Mouse (Mus musculus): ENCODE results near the gene Sohlh2.

Sohlh2 gene

DNA sequence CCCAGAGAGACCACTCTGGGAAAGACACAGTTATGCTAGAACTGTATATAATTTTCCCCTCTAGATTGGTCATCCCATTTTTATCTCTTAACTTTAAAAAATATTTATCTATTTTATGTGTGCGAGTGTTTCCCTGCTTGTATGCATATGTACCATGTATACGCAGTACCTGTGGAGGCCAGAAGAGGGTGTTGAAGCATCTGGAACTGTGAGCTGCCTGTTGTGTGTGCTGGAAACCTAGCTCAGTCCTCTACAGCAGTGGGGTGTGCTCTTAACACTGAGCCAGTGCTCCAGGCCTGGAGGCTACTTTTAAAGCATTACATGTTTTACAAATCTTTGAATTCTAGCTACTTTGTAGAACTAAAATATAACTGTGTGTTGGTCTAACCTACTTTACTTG, 24.6 kb downstream of the Sohlh2 start:
- no peak for DNase-seq (ENCODE audit: extremely low spot score, low spot score)

DNA sequence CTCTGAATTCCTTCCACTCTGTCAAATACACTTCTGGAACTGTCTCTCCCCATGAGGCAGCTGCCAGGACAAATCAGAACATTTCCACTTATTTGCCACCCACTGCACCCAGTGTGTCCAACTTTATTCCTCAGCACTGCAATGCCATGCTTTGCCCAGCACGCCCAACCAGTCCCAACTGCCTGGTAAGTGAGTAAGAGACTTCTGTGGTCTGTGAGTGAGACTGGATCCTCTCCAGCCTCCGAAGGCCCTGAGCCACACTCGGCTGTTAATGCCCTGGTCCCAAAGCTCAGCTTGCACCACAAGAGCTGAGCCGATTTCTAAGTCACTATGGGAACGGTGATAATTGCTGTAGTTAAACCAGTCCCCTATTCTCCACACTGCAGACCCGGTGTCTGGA, 25.8 kb downstream of the Sohlh2 start:
- no peak for DNase-seq (ENCODE audit: extremely low spot score, low spot score)

DNA sequence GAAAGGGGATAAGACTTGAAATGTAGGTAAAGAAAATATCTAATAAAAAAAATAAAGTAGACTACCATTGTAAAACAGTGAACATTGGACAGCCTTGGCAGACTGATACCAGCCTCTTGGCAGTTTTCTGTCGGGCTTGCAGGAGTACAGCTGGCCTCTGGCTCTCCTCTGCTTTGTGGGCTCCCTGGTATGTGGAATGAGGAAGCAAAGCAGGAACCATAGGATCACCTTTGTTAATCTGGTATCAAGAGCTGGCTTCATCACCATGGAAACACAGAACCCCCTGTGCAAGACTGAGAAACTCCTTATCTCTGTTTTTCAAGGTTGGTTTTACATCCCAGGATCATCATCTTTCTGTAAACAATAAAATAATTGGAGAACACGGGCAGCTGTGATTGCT, 30.4 kb downstream of the Sohlh2 start:
- no peak for DNase-seq (ENCODE audit: extremely low spot score, low spot score)

DNA sequence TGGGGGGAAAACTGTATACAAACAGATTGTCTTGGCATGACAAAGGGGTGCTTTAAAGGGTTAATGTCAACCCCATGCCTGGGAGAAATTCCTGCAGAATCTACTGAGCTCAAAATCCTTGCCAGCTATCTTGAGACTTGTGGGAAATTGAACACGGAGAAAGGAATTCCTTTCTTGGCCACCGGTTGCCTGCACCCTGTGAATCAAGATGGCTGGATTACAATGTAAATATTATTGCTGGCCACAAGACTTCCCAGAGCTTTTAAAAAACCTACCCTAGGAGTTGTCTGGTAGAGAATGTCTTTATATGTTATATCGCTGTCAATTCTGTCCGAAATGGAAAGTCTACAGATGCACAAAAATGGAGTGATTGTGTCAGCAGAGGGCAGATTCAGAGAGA, 32.0 kb downstream of the Sohlh2 start:
- DNase-seq (ENCODE audit: extremely low spot score, low spot score), result no peak

- no peak for DNase-seq (ENCODE audit: extremely low spot score, low spot score)
Measured at GRCm38 (mm10) chr3:55214413-55214812, 32.6 kb downstream of the Sohlh2 start.

GRCm38 (mm10) chr3:55222502-55222901, 40.7 kb downstream of the Sohlh2 start:
- no peak for DNase-seq (ENCODE audit: extremely low spot score, low spot score)

DNA sequence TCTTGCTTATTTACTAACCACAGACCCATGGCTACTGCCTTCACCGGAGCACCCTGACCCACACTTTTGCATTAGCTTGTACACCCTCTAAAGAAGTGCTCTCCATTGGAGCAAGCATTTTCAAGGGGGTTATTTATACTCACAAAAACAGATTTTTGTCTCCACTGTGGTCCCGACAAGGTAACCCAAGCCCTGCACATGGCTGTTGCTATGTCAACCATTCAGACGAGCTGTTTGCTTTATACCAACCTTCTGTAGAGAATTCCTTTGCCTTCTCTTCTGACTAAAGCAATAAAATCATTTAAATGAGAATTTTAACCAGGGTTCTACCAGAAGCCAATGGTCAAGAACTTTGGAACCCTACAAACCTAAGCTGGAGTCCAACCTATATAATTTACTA, 42.0 kb downstream of the Sohlh2 start:
- DNase-seq (ENCODE audit: extremely low spot score, low spot score), result no peak

GRCm38 (mm10) chr3:55226501-55227213, 44.8 kb downstream of the Sohlh2 start:
- no peak for DNase-seq (ENCODE audit: extremely low spot score, low spot score)

- no peak for DNase-seq (ENCODE audit: extremely low spot score, low spot score)
Measured at GRCm38 (mm10) chr3:55227214-55227581, 45.4 kb downstream of the Sohlh2 start.

GRCm38 (mm10) chr3:55241730-55242421, 60.0 kb downstream of the Sohlh2 start, which contains the start of gene Dclk1:
Gene Dclk1, plus strand, starts transcription at chr3:55242364.
- DNase-seq (ENCODE audit: extremely low spot score, low spot score), result no peak

DNA sequence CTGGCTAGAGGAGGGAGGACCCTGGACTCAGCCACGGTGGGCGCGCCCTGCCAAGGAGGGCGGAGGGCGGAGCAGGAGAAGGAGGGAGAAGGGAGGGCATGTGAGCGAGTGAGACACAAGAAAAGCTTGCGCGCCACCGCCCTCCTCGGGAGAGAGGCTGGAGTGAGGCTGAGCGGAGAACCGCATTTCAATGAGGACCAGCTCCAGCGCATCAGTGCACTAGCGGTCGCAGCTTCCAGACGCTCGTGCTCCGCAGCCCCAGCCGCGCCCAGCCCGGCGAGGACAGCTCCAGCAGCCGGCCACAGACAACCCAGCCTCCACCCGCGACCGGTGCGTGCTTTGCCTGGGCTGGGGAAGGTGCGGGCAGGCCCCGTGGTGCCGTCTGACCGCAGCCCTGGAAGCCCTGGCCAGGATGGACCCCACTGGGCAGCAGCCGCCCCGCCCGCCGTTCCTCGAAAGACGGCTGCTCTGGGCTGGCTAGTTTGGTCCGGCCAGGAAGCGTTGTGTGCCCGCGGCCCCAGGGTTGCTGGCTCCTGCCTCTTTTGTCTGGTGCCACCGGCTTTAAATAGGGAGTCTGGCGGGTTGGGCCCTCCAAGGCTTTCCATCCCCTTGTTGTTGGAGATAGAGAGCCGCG, 60.7 kb downstream of the Sohlh2 start:
- DNase-seq (ENCODE audit: extremely low spot score, low spot score), result peak; percentile 86

GRCm38 (mm10) chr3:55243056-55243471, 61.2 kb downstream of the Sohlh2 start:
- DNase-seq (ENCODE audit: extremely low spot score, low spot score), result no peak

DNA sequence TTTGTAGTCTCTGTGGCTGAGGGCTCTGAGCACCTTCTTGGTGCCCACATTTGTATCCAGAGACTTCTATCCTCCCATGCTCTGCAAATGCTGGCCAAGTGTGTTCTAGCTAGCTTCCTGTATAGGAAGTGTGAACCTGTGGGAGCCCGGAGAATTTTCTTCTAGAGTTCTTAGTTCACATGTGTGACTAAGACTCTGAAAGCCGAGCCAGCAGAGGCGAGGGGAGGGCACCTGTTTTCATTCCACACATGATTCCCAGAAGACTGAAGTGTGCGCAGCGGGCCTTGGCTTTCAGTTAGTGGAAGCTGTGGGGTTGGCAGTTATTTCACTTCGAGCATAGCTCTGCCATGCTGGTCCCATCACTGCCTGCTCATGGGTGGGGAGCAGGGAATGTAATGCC, 62.3 kb downstream of the Sohlh2 start:
- DNase-seq (ENCODE audit: extremely low spot score, low spot score), result no peak

- no peak for DNase-seq (ENCODE audit: extremely low spot score, low spot score)
Measured at GRCm38 (mm10) chr3:55246618-55247272, 64.9 kb downstream of the Sohlh2 start.

DNA sequence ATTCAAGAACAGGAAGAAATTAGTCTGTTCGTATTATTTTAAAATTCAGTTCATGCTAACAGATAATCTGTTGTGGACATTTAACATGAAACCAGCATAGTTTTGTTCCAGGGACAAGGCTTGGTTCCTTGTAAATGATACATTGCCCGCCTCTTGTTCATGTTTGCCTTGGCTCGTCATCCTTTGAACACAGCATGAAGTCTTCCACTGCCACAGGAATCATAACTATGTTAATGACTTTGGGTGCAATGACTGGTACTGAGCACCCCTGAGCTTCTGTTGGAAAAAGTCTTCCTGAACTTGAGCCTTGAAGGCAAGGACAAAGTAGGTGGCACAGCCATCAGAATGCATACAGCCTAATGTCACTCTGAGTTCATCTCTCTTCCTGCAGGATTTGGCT, 66.2 kb downstream of the Sohlh2 start:
- no peak for DNase-seq (ENCODE audit: extremely low spot score, low spot score)

DNA sequence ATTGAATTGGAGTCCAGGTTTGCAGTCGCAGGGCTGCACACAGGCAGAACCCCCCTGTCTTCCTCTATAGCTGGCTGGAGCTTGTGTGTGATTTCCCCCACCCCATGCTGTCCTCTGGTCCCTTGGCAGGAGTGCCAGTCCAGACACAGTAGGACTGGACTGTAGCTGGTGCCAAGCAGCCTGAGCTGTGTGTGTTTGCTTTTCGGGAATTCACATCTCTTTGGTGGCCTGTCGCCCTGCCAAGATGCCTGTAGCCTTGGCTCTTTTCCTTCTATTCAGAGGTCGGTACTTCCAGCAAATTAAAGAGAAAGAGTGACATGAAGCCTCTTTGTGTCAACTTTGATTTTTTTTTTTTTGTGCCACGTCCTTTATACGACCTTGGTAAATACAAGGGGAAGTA, 66.7 kb downstream of the Sohlh2 start:
- DNase-seq (ENCODE audit: extremely low spot score, low spot score), result no peak

GRCm38 (mm10) chr3:55250631-55251030, 68.8 kb downstream of the Sohlh2 start:
- no peak for DNase-seq (ENCODE audit: extremely low spot score, low spot score)

All from neural tube, embryonic 10.5 days (tissue).